ENCODE assay signal across 9 mouse cellular contexts in genomic region chr11:32718371-32718770, GRCm38 (mm10).
DNase-seq lines count a peak whose midpoint lies in the region; ATAC-seq lines count a peak whose summit lies in the region.
"Had no signal": no experiment of that assay in that cellular context is flagged by ENCODE, and none has a peak within 500 bp of the region (broad histone marks: within the 10 kb centered on the region; RNA-seq: fewer than 3 reads in every experiment).

No protein-coding gene starts in this region.

- H3K4me1 ChIP-seq in hindbrain, embryonic 11.5 days (replicated peaks; ENCODE audit: control insufficient read depth, insufficient read depth, low read length) = no peaks in the 10 kb centered on the region
- H3K4me1 ChIP-seq in hindbrain, embryonic 16.5 days (ENCODE audit: control insufficient read depth, insufficient read depth, low read depth, low read length) = peaks cover 4% of the 10 kb centered on the region
- peaks cover 5% of the 10 kb centered on the region; the same call in 1 of the 2 replicates for H3K4me1 ChIP-seq in hindbrain, embryonic 12.5 days

- no peak overlapping the region for H3K9ac ChIP-seq in hindbrain, embryonic 11.5 days (ENCODE audit: low read depth, low read length)
- H3K9ac ChIP-seq in hindbrain, embryonic 16.5 days (ENCODE audit: low read depth, low read length) = no peak overlapping the region
- H3K9ac ChIP-seq in hindbrain, embryonic 12.5 days = no peak overlapping the region
- H3K9ac ChIP-seq: embryonic facial prominence, embryonic 12.5 days had no signal

- H3K4me2 ChIP-seq in hindbrain, embryonic 11.5 days (replicated peaks; ENCODE audit: low read depth, low read length) = no peak overlapping the region
- no peak overlapping the region for H3K4me2 ChIP-seq in hindbrain, embryonic 16.5 days (ENCODE audit: low read length)
- no peak overlapping the region for H3K4me2 ChIP-seq in hindbrain, embryonic 12.5 days (replicated peaks)
- H3K4me2 ChIP-seq: embryonic facial prominence, embryonic 12.5 days had no signal

- 60% methylated on average over 2 of the region's 2 CpGs for WGBS in hindbrain, embryonic 11.5 days
- WGBS in hindbrain, embryonic 16.5 days = 40% methylated on average over 2 of the region's 2 CpGs
- 64% methylated on average over 2 of the region's 2 CpGs for WGBS in hindbrain, embryonic 12.5 days

- no peak overlapping the region for H3K4me3 ChIP-seq in hindbrain, embryonic 11.5 days (ENCODE audit: low read depth, low read length)
- H3K4me3 ChIP-seq in hindbrain, embryonic 16.5 days (ENCODE audit: low read length) = no peak overlapping the region
- no peak overlapping the region for H3K4me3 ChIP-seq in hindbrain, embryonic 12.5 days
- H3K4me3 ChIP-seq: embryonic facial prominence, embryonic 12.5 days had no signal

- peak; percentile 9 for DNase-seq in hindbrain, embryonic 11.5 days (ENCODE audit: low spot score)
- DNase-seq in ES-CJ7 (ENCODE audit: low read depth, low spot score) = peak; percentile 52
- DNase-seq in adipocyte (ENCODE audit: low spot score) = peak; percentile 65
- DNase-seq in kidney, postnatal 36 days = peak; percentile 64 to 68
- no peak for DNase-seq in urinary bladder, postnatal 36 days (ENCODE audit: low spot score in 2 of 2)

- ATAC-seq in hindbrain, embryonic 11.5 days (ENCODE audit: low FRiP score) = no peak
- ATAC-seq in hindbrain, embryonic 16.5 days = no peak
- ATAC-seq in hindbrain, embryonic 12.5 days (ENCODE audit: low FRiP score) = no peak
- no peak for ATAC-seq in megakaryocyte-erythroid progenitor cell, adult 5-6 weeks (replicated peaks; ENCODE audit: low FRiP score, low TSS enrichment, poor library complexity, severe bottlenecking)

- no peaks in the 10 kb centered on the region for H3K27me3 ChIP-seq in hindbrain, embryonic 11.5 days (ENCODE audit: control insufficient read depth, insufficient read depth, low read length)
- no peaks in the 10 kb centered on the region for H3K27me3 ChIP-seq in hindbrain, embryonic 16.5 days (replicated peaks; ENCODE audit: control insufficient read depth, insufficient read depth, low read length)
- H3K27me3 ChIP-seq in hindbrain, embryonic 12.5 days = no peaks in the 10 kb centered on the region
- H3K27me3 ChIP-seq: embryonic facial prominence, embryonic 12.5 days had no signal

- no peaks in the 10 kb centered on the region for H3K36me3 ChIP-seq in hindbrain, embryonic 11.5 days (ENCODE audit: control insufficient read depth, insufficient read depth, low read length)
- H3K36me3 ChIP-seq in hindbrain, embryonic 16.5 days (ENCODE audit: control insufficient read depth, insufficient read depth, low read length) = peaks cover 3% of the 10 kb centered on the region; the same call in 1 of the 2 replicates
- no peaks in the 10 kb centered on the region; the same call in 1 of the 2 replicates for H3K36me3 ChIP-seq in hindbrain, embryonic 12.5 days
- H3K36me3 ChIP-seq: embryonic facial prominence, embryonic 12.5 days had no signal

- H3K27ac ChIP-seq in hindbrain, embryonic 11.5 days (ENCODE audit: low read depth, low read length) = no peak overlapping the region
- no peak overlapping the region for H3K27ac ChIP-seq in hindbrain, embryonic 16.5 days (ENCODE audit: low read depth, low read length)
- no peak overlapping the region for H3K27ac ChIP-seq in hindbrain, embryonic 12.5 days
- H3K27ac ChIP-seq: embryonic facial prominence, embryonic 12.5 days had no signal

- no peaks in the 10 kb centered on the region for H3K9me3 ChIP-seq in hindbrain, embryonic 11.5 days (ENCODE audit: control insufficient read depth, low read length)
- no peaks in the 10 kb centered on the region for H3K9me3 ChIP-seq in hindbrain, embryonic 16.5 days (ENCODE audit: control insufficient read depth, low read length)
- no peaks in the 10 kb centered on the region for H3K9me3 ChIP-seq in hindbrain, embryonic 12.5 days (replicated peaks)
- H3K9me3 ChIP-seq: embryonic facial prominence, embryonic 12.5 days had no signal

Comparison
In these comparisons a context has a peak if more than half of its experiments do, and no peak if none do; other contexts are left out.
1. DNase-seq: peak in hindbrain, embryonic 11.5 days (single experiment), ES-CJ7 (single experiment), adipocyte (single experiment) and kidney, postnatal 36 days (2 of 2); none in urinary bladder, postnatal 36 days (0 of 2).